Mouse (Mus musculus): ENCODE results near the gene Gm49673.
"Not testable (repeated sequence)": the region's sequence is repeated elsewhere in the genome, so short reads cannot be mapped to it uniquely, and the experiment has no call there.

Gene Gm49673

GRCm38 (mm10) chr17:8147439-8148316 lies at the start of gene Gm49673, which contains the start of gene Rnaset2a:
Gene Gm49673 (minus strand): TSS chr17:8147788.
Gene Rnaset2a (minus strand): TSS chr17:8148097.
- in situ Hi-C loops (cut with MboI) = not testable (repeated sequence)

GRCm38 (mm10) chr17:8195685-8196376 lies 48.2 kb upstream of the Gm49673 start:
- in situ Hi-C loops (cut with MboI) = no loop called here

- in situ Hi-C loops (cut with MboI) = no loop called here
These were observed 46.1 kb upstream of the Gm49673 start for GRCm38 (mm10) chr17:8193678-8194077.

GRCm38 (mm10) chr17:8184217-8184616 lies 36.6 kb upstream of the Gm49673 start:
- in situ Hi-C loops (cut with MboI) = no loop called here

GRCm38 (mm10) chr17:8183815-8184214 lies 36.2 kb upstream of the Gm49673 start:
- in situ Hi-C loops (cut with MboI) = no loop called here

GRCm38 (mm10) chr17:8177090-8177489 lies 29.5 kb upstream of the Gm49673 start:
- in situ Hi-C loops (cut with MboI) = no loop called here

- in situ Hi-C loops (cut with MboI) = no loop called here
These were observed 23.5 kb upstream of the Gm49673 start for GRCm38 (mm10) chr17:8171081-8171480.

GRCm38 (mm10) chr17:8170331-8170730 lies 22.7 kb upstream of the Gm49673 start:
- in situ Hi-C loops (cut with MboI) = no loop called here

- in situ Hi-C loops (cut with MboI) = not testable (repeated sequence)
These were observed 19.8 kb upstream of the Gm49673 start for GRCm38 (mm10) chr17:8167436-8167835.

- in situ Hi-C loops (cut with MboI) = not testable (repeated sequence)
These were observed 18.9 kb upstream of the Gm49673 start for GRCm38 (mm10) chr17:8166454-8166853.

GRCm38 (mm10) chr17:8165977-8166376 lies 18.4 kb upstream of the Gm49673 start:
- in situ Hi-C loops (cut with MboI) = not testable (repeated sequence)

- in situ Hi-C loops (cut with MboI) = not testable (repeated sequence)
These were observed 18.0 kb upstream of the Gm49673 start for GRCm38 (mm10) chr17:8165608-8165945.

- in situ Hi-C loops (cut with MboI) = not testable (repeated sequence)
These were observed 17.4 kb upstream of the Gm49673 start, which contains the start of gene Fgfr1op for GRCm38 (mm10) chr17:8164701-8165607. Gene Fgfr1op (plus strand): TSS chr17:8165501.

- in situ Hi-C loops (cut with MboI) = not testable (repeated sequence)
These were observed 13.4 kb upstream of the Gm49673 start for GRCm38 (mm10) chr17:8160969-8161368.

GRCm38 (mm10) chr17:8158627-8159026 lies 11.0 kb upstream of the Gm49673 start:
- in situ Hi-C loops (cut with MboI) = not testable (repeated sequence)

- in situ Hi-C loops (cut with MboI) = not testable (repeated sequence)
These were observed 8.4 kb upstream of the Gm49673 start for GRCm38 (mm10) chr17:8155982-8156381.

GRCm38 (mm10) chr17:8155010-8155409 lies 7.4 kb upstream of the Gm49673 start:
- in situ Hi-C loops (cut with MboI) = not testable (repeated sequence)

- in situ Hi-C loops (cut with MboI) = not testable (repeated sequence)
These were observed 657 bp downstream of the Gm49673 start for GRCm38 (mm10) chr17:8146931-8147330.

- in situ Hi-C loops (cut with MboI) = not testable (repeated sequence)
These were observed 3.5 kb downstream of the Gm49673 start for GRCm38 (mm10) chr17:8143802-8144673.

- in situ Hi-C loops (cut with MboI) = not testable (repeated sequence)
These were observed 7.4 kb downstream of the Gm49673 start for GRCm38 (mm10) chr17:8140210-8140609.

GRCm38 (mm10) chr17:8138116-8138515 lies 9.5 kb downstream of the Gm49673 start:
- in situ Hi-C loops (cut with MboI) = not testable (repeated sequence)
